Mouse (Mus musculus): ENCODE data around the gene Fgfrl1. TPM values are rescaled to one million over a fixed set of nuclear protein-coding genes. Genes with fewer than 3 reads are reported as not detected.

Gene Fgfrl1
- polyA plus RNA-seq, 1 experiment from 2014 or later = 4.7 TPM

DNA sequence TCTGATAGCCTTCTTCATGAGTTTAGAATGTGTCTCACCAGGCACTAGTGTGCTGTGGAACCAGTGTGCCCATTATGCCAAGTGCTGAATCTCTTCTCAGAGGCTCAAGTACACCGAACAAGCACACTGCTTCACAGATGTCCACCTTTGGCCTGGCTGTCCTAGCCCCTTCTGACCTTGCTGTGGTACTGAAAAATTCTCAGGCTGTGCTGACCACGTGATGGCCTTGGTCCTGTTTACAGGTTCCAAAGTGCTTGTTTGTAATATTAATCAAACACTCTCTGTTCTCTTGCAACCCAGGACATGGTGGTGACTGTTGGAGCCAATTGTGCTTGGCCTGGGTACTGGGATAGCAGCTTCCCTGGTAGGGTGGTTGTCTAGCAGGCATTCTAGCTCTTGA is 17.6 kb upstream of the Fgfrl1 start:
- Histone ChIP-seq H3K9me3 (ENCODE audit: control insufficient read depth, low read length) (no peaks in the 10 kb centered on the region), H3K27ac (ENCODE audit: low read depth, low read length) (no peak overlapping the region), H3K4me3 (ENCODE audit: low read length) (no peak overlapping the region), H3K4me1 (ENCODE audit: control insufficient read depth, insufficient read depth, low read depth, low read length) (peaks cover 18% of the 10 kb centered on the region), H3K36me3 (ENCODE audit: control insufficient read depth, insufficient read depth, low read length) (peaks cover 22% of the 10 kb centered on the region), H3K9ac (ENCODE audit: low read depth, low read length) (no peak overlapping the region), H3K27me3 (replicated peaks; ENCODE audit: control insufficient read depth, insufficient read depth, low read length) (no peaks in the 10 kb centered on the region), H3K4me2 (ENCODE audit: low read length) (no peak overlapping the region)
- WGBS = 88% methylated on average over 2 of the region's 2 CpGs
- no peak for ATAC-seq

DNA sequence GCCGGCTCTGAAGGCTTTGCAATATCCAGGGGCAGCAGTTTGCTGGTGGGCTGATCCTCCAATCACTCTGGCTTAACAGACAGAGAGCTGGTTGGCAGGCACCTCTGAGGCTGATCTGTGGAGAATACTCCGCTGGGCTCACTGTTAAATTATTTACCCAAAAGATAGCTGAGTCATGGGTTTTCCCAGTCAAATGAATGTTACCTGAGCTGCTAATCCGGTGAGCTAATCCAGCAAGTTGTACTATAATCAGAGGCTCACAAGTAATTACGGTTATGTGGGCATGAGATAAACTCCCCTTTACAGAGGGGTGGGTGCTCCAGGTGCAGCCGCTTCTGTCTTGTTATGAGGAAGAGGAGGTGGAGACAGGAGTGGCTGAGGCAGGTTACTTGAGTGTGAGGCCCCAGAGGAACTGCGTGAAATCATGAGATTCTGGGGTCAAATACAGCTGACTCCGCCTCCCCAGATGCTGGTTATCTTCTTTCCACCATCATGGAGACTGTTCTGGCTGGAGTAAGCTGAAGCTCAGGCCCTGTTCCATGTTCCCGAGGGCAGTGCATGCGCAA is 16.8 kb upstream of the Fgfrl1 start, which contains the start of gene Slc26a1:
TSS of gene Slc26a1 (minus strand) at position 319 of the 566 bp plus-strand sequence.
- no peak within 1 kb of the TSS for H3K4me2 ChIP-seq (ENCODE audit: low read length)
- no peak for ATAC-seq
- no peak within 1 kb of the TSS for H3K4me3 ChIP-seq (ENCODE audit: low read length)
- no peaks in the 10 kb centered on the region for H3K9me3 ChIP-seq (ENCODE audit: control insufficient read depth, low read length)
- peaks cover 22% of the 10 kb centered on the region for H3K36me3 ChIP-seq (ENCODE audit: control insufficient read depth, insufficient read depth, low read length)
- no peak within 1 kb of the TSS for H3K27ac ChIP-seq (ENCODE audit: low read depth, low read length)
- no peaks in the 10 kb centered on the region for H3K27me3 ChIP-seq (replicated peaks; ENCODE audit: control insufficient read depth, insufficient read depth, low read length)
- 87% methylated on average over 9 of the region's 9 CpGs for WGBS
- H3K9ac ChIP-seq (ENCODE audit: low read depth, low read length) = no peak within 1 kb of the TSS
- H3K4me1 ChIP-seq (ENCODE audit: control insufficient read depth, insufficient read depth, low read depth, low read length) = peaks cover 12% of the 10 kb centered on the region

DNA sequence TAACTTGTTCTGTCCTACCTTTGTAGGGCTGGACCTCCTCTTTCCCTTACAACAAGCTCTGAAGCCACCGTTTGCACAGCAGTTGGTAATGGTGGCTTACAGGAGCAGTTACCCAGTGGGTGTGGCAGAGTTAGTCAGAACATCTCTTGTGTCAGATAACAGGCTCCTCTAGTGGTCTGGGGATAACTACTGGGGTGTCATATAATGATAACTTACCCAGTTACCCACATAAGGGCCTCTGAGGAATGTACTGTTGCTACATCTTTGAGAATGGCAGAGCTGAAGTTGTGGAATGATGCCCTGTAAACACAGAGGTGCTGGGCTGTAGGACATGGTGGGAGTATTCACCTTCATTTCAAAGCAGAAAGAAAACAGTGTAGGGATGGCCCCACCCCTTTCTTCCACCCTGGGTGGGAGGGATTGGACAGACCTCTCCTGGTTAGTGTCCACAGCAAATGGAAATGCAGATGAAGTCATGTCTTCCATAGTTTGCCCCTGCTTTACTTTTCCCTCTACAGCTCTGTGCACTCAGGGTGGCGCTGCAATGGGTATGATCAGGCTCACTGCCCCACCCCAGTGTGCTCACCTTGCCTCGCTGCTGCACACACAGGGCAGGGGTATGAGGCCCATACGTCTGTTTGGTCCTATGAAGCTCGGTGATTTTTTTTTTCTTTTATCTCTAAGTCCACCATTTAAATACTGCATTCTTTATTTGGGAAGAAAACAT is 15.2 kb upstream of the Fgfrl1 start:
- Histone ChIP-seq H3K4me1 (ENCODE audit: control insufficient read depth, insufficient read depth, low read depth, low read length) (peaks cover 12% of the 10 kb centered on the region), H3K4me2 (ENCODE audit: low read length) (peak overlapping the region; percentile 57), H3K36me3 (ENCODE audit: control insufficient read depth, insufficient read depth, low read length) (peaks cover 14% of the 10 kb centered on the region), H3K27me3 (replicated peaks; ENCODE audit: control insufficient read depth, insufficient read depth, low read length) (no peaks in the 10 kb centered on the region), H3K4me3 (ENCODE audit: low read length) (peak overlapping the region; percentile 33), H3K9ac (ENCODE audit: low read depth, low read length) (peak overlapping the region; percentile 58), H3K9me3 (ENCODE audit: control insufficient read depth, low read length) (no peaks in the 10 kb centered on the region), H3K27ac (ENCODE audit: low read depth, low read length) (peak overlapping the region; percentile 87)
- peak; percentile 60 for ATAC-seq
- 9% methylated on average over 5 of the region's 5 CpGs for WGBS

- Histone ChIP-seq H3K27me3 (replicated peaks; ENCODE audit: control insufficient read depth, insufficient read depth, low read length) (no peaks in the 10 kb centered on the region), H3K27ac (ENCODE audit: low read depth, low read length) (peak overlapping the region; percentile 87), H3K4me1 (ENCODE audit: control insufficient read depth, insufficient read depth, low read depth, low read length) (peaks cover 12% of the 10 kb centered on the region), H3K9me3 (ENCODE audit: control insufficient read depth, low read length) (no peaks in the 10 kb centered on the region), H3K36me3 (ENCODE audit: control insufficient read depth, insufficient read depth, low read length) (peaks cover 6% of the 10 kb centered on the region), H3K4me3 (ENCODE audit: low read length) (peak overlapping the region; percentile 33), H3K9ac (ENCODE audit: low read depth, low read length) (peak overlapping the region; percentile 58), H3K4me2 (ENCODE audit: low read length) (peak overlapping the region; percentile 57)
- peak; percentile 92 for ATAC-seq
- 3% methylated on average over 25 of the region's 25 CpGs for WGBS
Measured at GRCm38 (mm10) chr5:108677605-108678295, 14.4 kb upstream of the Fgfrl1 start.

DNA sequence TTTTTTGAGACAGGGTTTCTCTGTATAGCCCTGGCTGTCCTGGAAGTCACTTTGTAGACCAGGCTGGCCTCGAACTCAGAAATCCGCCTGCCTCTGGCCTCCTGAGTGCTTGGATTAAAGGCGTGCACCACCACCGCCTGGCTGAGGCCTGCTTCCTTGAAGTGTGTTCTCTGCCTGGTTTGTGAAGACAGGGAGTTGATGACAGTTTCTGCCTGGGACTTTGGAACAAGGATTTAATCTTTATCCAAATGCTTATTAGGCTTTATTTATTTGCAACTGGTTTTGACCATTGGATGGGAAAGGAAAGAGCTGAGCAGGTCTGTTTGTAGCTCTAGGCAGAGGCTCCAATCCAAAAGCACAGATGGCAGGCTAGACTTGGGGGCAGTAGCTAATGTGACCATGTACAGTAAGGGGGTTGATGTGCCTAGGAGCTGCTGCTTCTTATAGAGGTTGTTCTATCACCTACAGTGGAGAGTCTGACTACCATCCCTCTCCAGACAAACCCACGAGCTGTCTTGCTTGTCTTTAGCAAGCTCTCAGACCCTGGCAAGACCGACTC is 13.8 kb upstream of the Fgfrl1 start:
- Histone ChIP-seq H3K4me2 (ENCODE audit: low read length) (no peak overlapping the region), H3K27ac (ENCODE audit: low read depth, low read length) (no peak overlapping the region), H3K4me1 (ENCODE audit: control insufficient read depth, insufficient read depth, low read depth, low read length) (peaks cover 12% of the 10 kb centered on the region), H3K27me3 (replicated peaks; ENCODE audit: control insufficient read depth, insufficient read depth, low read length) (no peaks in the 10 kb centered on the region), H3K36me3 (ENCODE audit: control insufficient read depth, insufficient read depth, low read length) (peaks cover 2% of the 10 kb centered on the region), H3K9ac (ENCODE audit: low read depth, low read length) (no peak overlapping the region), H3K4me3 (ENCODE audit: low read length) (no peak overlapping the region), H3K9me3 (ENCODE audit: control insufficient read depth, low read length) (no peaks in the 10 kb centered on the region)
- ATAC-seq = no peak
- 88% methylated on average over 6 of the region's 6 CpGs for WGBS

- Histone ChIP-seq H3K4me3 (ENCODE audit: low read length) (no peak overlapping the region), H3K27me3 (replicated peaks; ENCODE audit: control insufficient read depth, insufficient read depth, low read length) (no peaks in the 10 kb centered on the region), H3K9ac (ENCODE audit: low read depth, low read length) (no peak overlapping the region), H3K9me3 (ENCODE audit: control insufficient read depth, low read length) (no peaks in the 10 kb centered on the region), H3K27ac (ENCODE audit: low read depth, low read length) (no peak overlapping the region), H3K4me2 (ENCODE audit: low read length) (no peak overlapping the region), H3K36me3 (ENCODE audit: control insufficient read depth, insufficient read depth, low read length) (no peaks in the 10 kb centered on the region), H3K4me1 (ENCODE audit: control insufficient read depth, insufficient read depth, low read depth, low read length) (peaks cover 12% of the 10 kb centered on the region)
- 59% methylated on average over 3 of the region's 3 CpGs for WGBS
- no peak for ATAC-seq
Measured at GRCm38 (mm10) chr5:108679909-108680308, 12.3 kb upstream of the Fgfrl1 start.

DNA sequence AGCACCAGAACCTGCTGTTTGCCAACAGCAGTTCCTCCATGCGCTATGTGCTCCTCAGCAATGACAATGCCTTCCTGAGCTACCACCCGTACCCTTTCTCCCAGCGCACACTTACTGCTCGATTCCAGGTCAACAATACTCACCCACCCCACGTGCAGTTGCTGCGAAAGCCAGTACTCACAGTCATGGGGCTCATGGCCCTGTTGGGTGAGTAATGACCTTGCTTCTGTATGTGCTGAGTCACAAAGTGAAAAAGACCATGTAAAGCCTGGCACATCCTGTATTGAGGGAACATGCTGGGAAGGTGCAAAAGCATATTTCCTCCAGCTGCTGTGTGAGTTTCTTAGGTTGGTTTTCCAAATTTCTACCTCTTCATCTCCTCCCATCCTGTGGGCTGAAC is 11.3 kb upstream of the Fgfrl1 start:
- H3K36me3 ChIP-seq (ENCODE audit: control insufficient read depth, insufficient read depth, low read length) = no peaks in the 10 kb centered on the region
- 93% methylated on average over 6 of the region's 6 CpGs for WGBS
- H3K9me3 ChIP-seq (ENCODE audit: control insufficient read depth, low read length) = no peaks in the 10 kb centered on the region
- no peak overlapping the region for H3K27ac ChIP-seq (ENCODE audit: low read depth, low read length)
- no peak overlapping the region for H3K4me3 ChIP-seq (ENCODE audit: low read length)
- H3K4me2 ChIP-seq (ENCODE audit: low read length) = no peak overlapping the region
- H3K9ac ChIP-seq (ENCODE audit: low read depth, low read length) = no peak overlapping the region
- peaks cover 12% of the 10 kb centered on the region for H3K4me1 ChIP-seq (ENCODE audit: control insufficient read depth, insufficient read depth, low read depth, low read length)
- no peaks in the 10 kb centered on the region for H3K27me3 ChIP-seq (replicated peaks; ENCODE audit: control insufficient read depth, insufficient read depth, low read length)
- no peak for ATAC-seq

DNA sequence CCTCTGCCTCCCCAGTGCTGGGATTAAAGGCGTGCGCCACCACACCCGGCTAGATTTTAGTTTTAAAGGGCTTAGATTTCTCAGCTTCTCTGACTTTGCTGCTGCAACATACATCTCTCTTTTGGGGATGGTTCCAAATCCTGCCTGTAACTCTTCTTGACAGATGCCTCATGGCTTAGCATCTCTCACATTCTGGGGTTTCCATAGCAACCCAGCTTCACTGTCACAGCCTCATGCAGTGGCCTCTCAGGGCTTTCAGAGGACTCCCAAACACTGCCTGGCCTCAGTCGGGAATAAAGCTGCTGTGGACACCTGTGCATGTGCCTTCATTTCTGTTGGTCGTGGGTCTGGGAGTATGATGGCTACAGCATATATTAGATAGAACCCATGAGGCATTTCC is 3.1 kb upstream of the Fgfrl1 start:
- Histone ChIP-seq H3K4me2 (ENCODE audit: low read length) (no peak overlapping the region), H3K27ac (ENCODE audit: low read depth, low read length) (no peak overlapping the region), H3K9ac (ENCODE audit: low read depth, low read length) (no peak overlapping the region), H3K4me3 (ENCODE audit: low read length) (no peak overlapping the region), H3K27me3 (replicated peaks; ENCODE audit: control insufficient read depth, insufficient read depth, low read length) (peaks cover 19% of the 10 kb centered on the region), H3K9me3 (ENCODE audit: control insufficient read depth, low read length) (no peaks in the 10 kb centered on the region), H3K4me1 (ENCODE audit: control insufficient read depth, insufficient read depth, low read depth, low read length) (peaks cover 9% of the 10 kb centered on the region; the same call in 1 of the 2 replicates), H3K36me3 (ENCODE audit: control insufficient read depth, insufficient read depth, low read length) (no peaks in the 10 kb centered on the region)
- no peak for ATAC-seq
- 61% methylated on average over 5 of the region's 5 CpGs for WGBS

DNA sequence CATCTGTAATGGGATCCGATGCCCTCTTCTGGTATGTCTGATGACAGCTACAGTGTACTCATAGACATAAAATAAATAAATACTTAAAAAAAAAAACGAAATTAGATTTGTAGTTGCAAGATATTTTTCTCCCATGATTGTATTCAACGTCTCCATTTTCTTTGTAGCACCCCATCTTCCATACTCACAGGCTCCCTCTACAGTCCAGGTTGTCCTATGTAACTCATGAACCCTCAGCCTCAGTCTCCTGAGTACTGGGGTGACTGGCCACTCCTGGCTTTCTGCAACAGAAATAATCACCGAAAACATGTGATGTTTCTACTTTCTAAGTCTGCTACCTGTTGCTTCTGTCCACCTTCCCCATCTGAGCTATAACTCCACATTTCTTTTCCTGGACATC is 1.0 kb upstream of the Fgfrl1 start:
- no peak overlapping the region for H3K4me3 ChIP-seq (ENCODE audit: low read length)
- 73% methylated on average over 4 of the region's 4 CpGs for WGBS
- peaks cover 25% of the 10 kb centered on the region for H3K27me3 ChIP-seq (replicated peaks; ENCODE audit: control insufficient read depth, insufficient read depth, low read length)
- no peak overlapping the region for H3K4me2 ChIP-seq (ENCODE audit: low read length)
- no peak overlapping the region for H3K9ac ChIP-seq (ENCODE audit: low read depth, low read length)
- H3K9me3 ChIP-seq (ENCODE audit: control insufficient read depth, low read length) = no peaks in the 10 kb centered on the region
- peaks cover 18% of the 10 kb centered on the region for H3K4me1 ChIP-seq (ENCODE audit: control insufficient read depth, insufficient read depth, low read depth, low read length)
- H3K36me3 ChIP-seq (ENCODE audit: control insufficient read depth, insufficient read depth, low read length) = no peaks in the 10 kb centered on the region
- no peak overlapping the region for H3K27ac ChIP-seq (ENCODE audit: low read depth, low read length)
- no peak for ATAC-seq
